Mouse (Mus musculus) midbrain, embryonic 12.5 days (tissue): ENCODE results near the gene Fam129a. TPM values are rescaled to one million over a fixed set of nuclear protein-coding genes. Genes with fewer than 3 reads are reported as not detected.
"Not testable (repeated sequence)": the region's sequence is repeated elsewhere in the genome, so short reads cannot be mapped to it uniquely, and the experiment has no call there.

Experiments used
- ATAC-seq: fragments of 200-750 bp; cut with Nextera tagmentation; 2 replicates; pipeline ENCODE4 v1.8.0; 2017; ENCODE audit warnings: low read depth, moderate TSS enrichment, moderate library complexity; ENCODE audit not compliant: low FRiP score
- H3K27ac ChIP-seq: fragments of 300-500 bp; sonication (generic); replicated peaks from 2 replicates; pipeline ENCODE4 v1.5.1; 2016; ENCODE audit warnings: mild to moderate bottlenecking
- H3K27me3 ChIP-seq: fragments of 300-500 bp; sonication (generic); 2 replicates; pipeline ENCODE4 v1.6.1; 2016; ENCODE audit warnings: mild to moderate bottlenecking
- H3K36me3 ChIP-seq: fragments of 300-500 bp; sonication (generic); 2 replicates; pipeline ENCODE4 v1.6.1; 2016
- H3K4me1 ChIP-seq: fragments of 300-500 bp; sonication (generic); 2 replicates; pipeline ENCODE4 v1.6.1; 2016
- H3K4me2 ChIP-seq: fragments of 300-500 bp; sonication (generic); replicated peaks from 2 replicates; pipeline ENCODE4 v1.6.1; 2016; ENCODE audit warnings: mild to moderate bottlenecking, moderate library complexity
- H3K4me3 ChIP-seq: fragments of 300-500 bp; sonication (generic); 2 replicates; pipeline ENCODE4 v1.5.1; 2016; ENCODE audit warnings: mild to moderate bottlenecking
- H3K9ac ChIP-seq: fragments of 300-500 bp; sonication (generic); replicated peaks from 2 replicates; pipeline ENCODE4 v1.6.1; 2016; ENCODE audit warnings: mild to moderate bottlenecking, moderate library complexity
- H3K9me3 ChIP-seq: fragments of 300-500 bp; sonication (generic); 2 replicates; pipeline ENCODE4 v1.6.1; 2016; ENCODE audit warnings: mild to moderate bottlenecking
- WGBS: fragments of 180-500 bp; shearing (Covaris S2); methylation state at CpG from one replicate; pipeline ENCODE4 v1.1.7; 2016; 5-methylcytosine and 5-hydroxymethylcytosine counted together
- polyA plus RNA-seq: library from polyadenylated mRNA; unstranded; fragments of >200 nt; fragmentation: Nextera tagmentation; extraction: Ambion mirVana; gene quantifications from 2 replicates; pipeline ENCODE4 v1.2.1, GENCODE M21; 2016

Fam129a gene
- polyA plus RNA-seq, 1 experiment from 2014 or later: 0.63 TPM

DNA sequence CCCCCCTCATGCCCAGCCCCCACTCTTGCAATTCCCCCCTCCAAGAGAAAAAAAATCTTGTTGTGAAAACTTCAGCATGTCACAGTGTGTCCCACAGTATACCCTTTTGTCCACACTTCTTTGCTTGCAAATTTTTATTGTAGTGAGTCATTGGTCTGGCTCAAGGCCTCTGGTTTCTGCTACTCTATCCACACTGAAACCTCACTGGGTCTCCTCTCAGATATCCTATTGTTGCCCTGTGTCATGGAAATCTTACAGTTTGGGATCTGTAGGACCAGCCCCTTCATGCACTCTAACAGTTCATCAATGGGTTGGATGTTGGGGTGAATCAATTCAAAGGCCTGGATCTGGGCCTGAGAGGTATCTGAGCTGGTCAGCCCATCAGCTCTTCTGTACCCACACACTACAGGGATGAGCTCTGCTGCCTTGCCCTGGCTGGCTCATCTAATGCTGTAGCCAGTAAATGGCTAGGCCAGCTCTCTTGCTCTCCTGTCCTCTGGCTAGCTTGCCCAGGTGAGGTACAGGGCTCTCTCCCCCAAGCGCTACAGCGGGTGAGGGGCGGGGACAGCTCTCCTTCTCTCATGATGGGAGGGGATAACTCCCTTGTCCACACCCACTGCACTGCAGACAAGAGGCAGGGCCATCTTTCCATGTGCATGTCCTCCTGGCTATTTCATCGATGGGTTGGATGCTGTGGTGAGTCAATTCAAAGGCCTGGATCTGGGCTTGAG is 109.1 kb downstream of the Fam129a start:
- Histone ChIP-seq H3K9me3 (no peaks in the 10 kb centered on the region), H3K27me3 (no peaks in the 10 kb centered on the region), H3K9ac (no peak overlapping the region), H3K27ac (no peak overlapping the region), H3K4me2 (no peak overlapping the region), H3K4me1 (no peaks in the 10 kb centered on the region), H3K4me3 (no peak overlapping the region), H3K36me3 (no peaks in the 10 kb centered on the region)
- ATAC-seq: no peak
- 91% methylated on average over 4 of the region's 4 CpGs for WGBS

DNA sequence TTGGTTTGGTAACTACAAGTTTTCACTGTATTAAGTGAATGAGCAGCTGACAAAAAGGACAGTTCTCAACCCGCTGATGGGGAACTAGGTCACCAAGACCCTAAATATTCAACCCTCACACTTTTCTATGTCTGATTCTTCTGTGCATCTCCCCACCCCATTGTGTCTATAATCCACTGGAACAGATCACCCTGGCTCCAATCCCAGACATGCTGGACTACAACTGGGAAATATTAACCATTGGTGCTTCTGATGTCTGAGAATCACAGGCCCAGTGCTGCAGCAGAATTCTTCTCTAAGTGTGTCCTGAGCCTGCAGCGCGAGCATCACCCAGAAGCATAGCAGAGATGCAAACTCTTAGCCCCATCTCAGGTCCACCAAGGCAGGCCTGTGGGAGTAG is 110.0 kb downstream of the Fam129a start:
- ATAC-seq: no peak
- no peaks in the 10 kb centered on the region for H3K36me3 ChIP-seq
- H3K4me2 ChIP-seq: no peak overlapping the region
- 92% methylated on average over 3 of the region's 3 CpGs for WGBS
- H3K9ac ChIP-seq: no peak overlapping the region
- H3K9me3 ChIP-seq: no peaks in the 10 kb centered on the region
- peaks cover 7% of the 10 kb centered on the region for H3K4me1 ChIP-seq
- H3K27ac ChIP-seq: no peak overlapping the region
- no peaks in the 10 kb centered on the region for H3K27me3 ChIP-seq
- no peak overlapping the region for H3K4me3 ChIP-seq

DNA sequence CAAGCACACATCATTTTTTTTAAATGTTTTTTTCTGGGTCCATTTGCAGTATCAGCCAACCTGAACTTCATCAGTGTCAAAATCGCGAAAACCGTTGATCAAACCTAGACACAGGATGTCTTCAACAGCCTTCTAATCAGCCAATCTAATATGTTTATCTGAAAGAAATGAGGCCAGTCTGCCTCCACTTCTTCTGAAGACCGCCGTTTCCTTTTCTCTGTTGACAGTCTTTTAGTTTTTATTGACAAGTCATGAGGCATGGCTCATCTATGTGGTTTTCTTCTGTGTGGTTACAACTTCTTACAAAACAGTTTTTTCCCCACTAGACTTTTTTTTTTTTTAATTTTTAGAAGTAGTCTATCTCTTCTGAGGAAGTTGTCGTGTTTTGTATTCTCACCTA is 111.9 kb downstream of the Fam129a start:
- 92% methylated on average over 6 of the region's 6 CpGs for WGBS
- Histone ChIP-seq H3K4me3 (no peak overlapping the region), H3K4me1 (peaks cover 8% of the 10 kb centered on the region), H3K9ac (no peak overlapping the region), H3K27me3 (no peaks in the 10 kb centered on the region), H3K9me3 (no peaks in the 10 kb centered on the region), H3K27ac (no peak overlapping the region), H3K36me3 (no peaks in the 10 kb centered on the region), H3K4me2 (no peak overlapping the region)
- ATAC-seq: no peak

DNA sequence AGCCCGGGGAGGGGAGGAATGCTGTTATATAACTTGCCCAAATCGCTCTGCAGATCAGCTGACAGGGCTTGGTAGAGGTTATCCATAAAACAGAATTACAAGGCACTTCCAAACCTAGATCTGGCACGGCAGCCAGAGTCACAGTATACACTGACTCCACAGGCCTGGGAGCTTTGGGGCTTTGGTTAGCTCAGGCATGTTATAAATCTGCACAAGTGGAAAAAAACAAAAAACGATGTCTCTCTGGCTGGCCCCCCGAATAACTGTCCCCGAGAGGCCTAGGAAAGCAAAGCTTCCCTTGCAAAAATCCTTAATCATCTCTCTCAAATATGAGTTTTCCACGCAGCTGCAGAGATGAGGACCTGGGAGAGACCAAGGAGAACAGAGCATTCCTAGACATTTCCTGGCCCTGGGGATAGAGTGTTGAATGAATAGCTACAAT is 113.5 kb downstream of the Fam129a start:
- no peak overlapping the region for H3K4me3 ChIP-seq
- H3K4me2 ChIP-seq: no peak overlapping the region
- H3K9me3 ChIP-seq: no peaks in the 10 kb centered on the region

DNA sequence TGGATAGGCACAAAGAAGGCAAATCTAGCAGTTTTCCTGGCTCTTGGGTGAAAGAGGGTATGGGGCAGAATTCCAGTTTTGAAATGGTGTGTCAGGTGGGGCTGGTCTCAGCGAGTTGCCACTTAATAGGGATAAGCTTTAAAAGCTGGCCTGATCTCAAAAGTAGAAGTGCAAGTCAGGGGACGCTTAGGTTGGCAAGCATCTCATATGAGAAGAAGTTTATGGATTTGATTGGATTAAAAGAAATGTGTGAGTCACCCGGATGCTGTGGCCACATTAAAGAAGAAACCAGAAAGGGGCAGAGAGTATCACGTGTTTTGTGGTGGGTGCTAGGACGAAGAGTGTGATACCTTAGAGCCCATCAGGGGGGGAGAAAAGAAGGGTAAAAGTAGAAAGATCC is 114.0 kb downstream of the Fam129a start:
- WGBS: 82% methylated on average over 5 of the region's 5 CpGs
- no peak overlapping the region for H3K4me3 ChIP-seq
- no peak for ATAC-seq
- H3K27me3 ChIP-seq: no peaks in the 10 kb centered on the region
- no peaks in the 10 kb centered on the region for H3K9me3 ChIP-seq
- H3K27ac ChIP-seq: no peak overlapping the region
- no peak overlapping the region for H3K4me2 ChIP-seq
- no peak overlapping the region for H3K9ac ChIP-seq
- H3K4me1 ChIP-seq: peaks cover 8% of the 10 kb centered on the region
- H3K36me3 ChIP-seq: no peaks in the 10 kb centered on the region

More for the DNA sequence above, 113.5 kb downstream of the Fam129a start:
- Histone ChIP-seq H3K27ac (no peak overlapping the region), H3K4me1 (peaks cover 8% of the 10 kb centered on the region), H3K36me3 (no peaks in the 10 kb centered on the region), H3K27me3 (no peaks in the 10 kb centered on the region), H3K9ac (no peak overlapping the region)
- ATAC-seq: no peak
- WGBS: 85% methylated on average over 7 of the region's 7 CpGs

DNA sequence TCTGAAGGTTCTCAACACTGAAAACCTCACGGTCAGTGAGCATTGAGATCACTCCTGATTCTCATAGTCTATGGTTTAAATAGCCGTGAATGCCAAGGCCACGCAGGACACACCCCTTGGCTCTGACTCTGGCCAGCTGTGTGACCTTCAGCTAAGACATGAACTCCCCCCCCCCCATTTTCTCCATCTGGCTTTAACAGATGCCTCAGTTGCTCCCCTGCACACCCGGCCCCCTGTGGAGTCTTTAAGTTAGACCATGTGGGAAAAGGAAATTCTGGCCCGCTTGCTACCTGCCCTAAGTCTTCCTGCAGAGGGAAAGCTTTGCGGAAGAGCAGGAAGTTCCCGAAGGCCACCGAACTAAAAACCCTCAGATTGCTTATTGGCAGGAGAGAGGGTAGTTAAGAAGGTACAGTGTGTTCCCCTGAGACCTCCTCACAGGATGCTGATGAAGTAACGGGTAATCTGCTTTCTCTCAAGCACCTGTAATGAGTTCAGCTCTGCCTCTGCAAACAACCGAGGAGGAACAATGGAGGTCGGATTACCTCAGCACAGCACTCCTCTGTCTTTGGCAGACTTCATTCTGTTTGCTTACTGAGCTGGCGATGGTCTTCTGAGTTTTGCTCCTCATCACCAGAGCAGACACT is 114.8 kb downstream of the Fam129a start:
- Histone ChIP-seq H3K4me3 (no peak overlapping the region), H3K9ac (no peak overlapping the region), H3K27me3 (no peaks in the 10 kb centered on the region), H3K4me1 (peaks cover 8% of the 10 kb centered on the region), H3K27ac (no peak overlapping the region), H3K36me3 (no peaks in the 10 kb centered on the region), H3K9me3 (no peaks in the 10 kb centered on the region), H3K4me2 (no peak overlapping the region)
- no peak; the same call in 1 of the 2 replicates for ATAC-seq
- WGBS: 11% methylated on average over 12 of the region's 12 CpGs

DNA sequence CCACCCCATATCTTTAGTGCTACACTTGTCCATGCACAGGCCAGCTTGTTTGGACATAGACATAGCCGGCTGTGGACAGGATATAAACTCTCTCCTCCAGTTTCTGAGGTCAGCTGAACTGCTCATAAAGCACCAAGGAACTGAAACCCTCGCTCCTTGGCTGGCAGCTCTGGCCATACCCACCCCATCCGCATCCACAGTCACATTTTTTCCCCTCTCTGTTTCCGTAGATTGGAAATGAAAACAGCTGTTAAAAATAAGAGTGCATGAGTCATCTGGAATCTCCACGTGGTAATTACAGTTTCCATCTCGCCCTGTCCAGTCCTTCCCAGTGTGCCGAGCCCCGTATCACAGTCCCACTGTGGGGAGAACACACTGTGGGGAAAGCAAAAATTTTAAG is 115.7 kb downstream of the Fam129a start:
- WGBS: 68% methylated on average over 8 of the region's 8 CpGs
- H3K4me2 ChIP-seq: no peak overlapping the region
- no peak overlapping the region for H3K27ac ChIP-seq
- H3K4me3 ChIP-seq: no peak overlapping the region
- H3K9me3 ChIP-seq: no peaks in the 10 kb centered on the region
- H3K27me3 ChIP-seq: no peaks in the 10 kb centered on the region
- no peaks in the 10 kb centered on the region for H3K36me3 ChIP-seq
- peaks cover 8% of the 10 kb centered on the region for H3K4me1 ChIP-seq
- no peak for ATAC-seq
- H3K9ac ChIP-seq: no peak overlapping the region

DNA sequence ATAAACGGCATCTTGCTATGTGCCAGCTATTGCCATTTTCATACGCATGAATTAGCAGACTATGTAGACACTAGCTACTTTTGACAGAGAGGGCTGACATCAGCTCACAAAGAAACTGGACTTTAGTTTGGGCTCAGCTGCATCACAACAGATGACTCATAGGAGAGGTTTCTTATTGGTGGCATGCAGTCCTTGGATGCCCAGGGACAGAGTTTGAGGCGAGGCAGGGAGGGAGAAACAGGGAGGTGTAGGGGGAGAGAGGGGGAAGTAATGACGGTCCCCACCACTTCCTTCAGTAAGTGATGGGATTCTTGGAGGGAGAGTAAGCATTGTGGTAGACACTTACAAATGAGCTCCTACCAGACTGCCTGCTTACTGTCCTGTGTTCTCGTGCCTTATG is 118.0 kb downstream of the Fam129a start:
- Histone ChIP-seq H3K4me2 (no peak overlapping the region), H3K4me3 (no peak overlapping the region), H3K27me3 (no peaks in the 10 kb centered on the region), H3K4me1 (peaks cover 8% of the 10 kb centered on the region), H3K9ac (no peak overlapping the region), H3K36me3 (no peaks in the 10 kb centered on the region), H3K9me3 (no peaks in the 10 kb centered on the region), H3K27ac (no peak overlapping the region)
- WGBS: 82% methylated on average over 5 of the region's 5 CpGs
- no peak for ATAC-seq

DNA sequence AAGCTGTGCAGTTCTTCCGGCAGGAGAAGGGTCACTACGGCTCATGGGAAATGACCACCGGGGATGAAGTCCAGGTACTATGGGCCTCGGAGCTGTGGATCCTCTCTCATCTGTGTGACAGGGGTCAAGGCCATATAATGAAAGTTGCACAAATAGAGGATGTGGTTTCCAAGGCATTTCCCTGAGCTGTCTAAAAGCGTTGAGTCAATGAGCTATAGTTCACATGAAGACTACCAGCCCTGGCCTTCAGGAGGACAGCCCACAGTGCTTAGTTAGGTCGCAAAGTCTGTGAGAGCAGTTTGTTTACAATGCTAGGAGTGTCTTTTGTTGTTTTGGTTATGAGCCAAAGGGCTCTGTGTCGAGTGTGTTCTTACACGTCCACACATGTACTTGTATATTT is 118.6 kb downstream of the Fam129a start:
- Histone ChIP-seq H3K9me3 (no peaks in the 10 kb centered on the region), H3K36me3 (no peaks in the 10 kb centered on the region), H3K4me2 (no peak overlapping the region), H3K27ac (no peak overlapping the region), H3K9ac (no peak overlapping the region), H3K4me1 (peaks cover 8% of the 10 kb centered on the region), H3K4me3 (no peak overlapping the region), H3K27me3 (no peaks in the 10 kb centered on the region)
- no peak for ATAC-seq
- 78% methylated on average over 8 of the region's 8 CpGs for WGBS

DNA sequence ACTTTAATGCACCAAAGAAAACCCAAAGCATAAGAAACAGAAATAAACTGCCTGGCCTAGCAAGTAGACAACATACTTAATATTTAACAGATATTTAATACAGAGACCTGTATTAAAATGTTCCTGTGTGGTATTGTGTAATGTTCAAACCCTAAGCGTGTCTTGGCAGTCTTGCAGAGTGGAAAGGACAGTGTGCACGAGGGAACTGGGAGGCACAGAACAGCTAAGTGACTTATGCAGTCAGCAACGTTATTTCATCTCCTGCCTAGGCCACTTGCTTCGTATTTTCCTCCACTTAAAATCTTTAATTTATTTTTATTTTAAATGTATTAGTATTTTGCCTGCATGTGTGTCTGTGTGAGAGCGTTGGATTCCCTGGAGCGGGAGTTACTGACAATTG is 119.1 kb downstream of the Fam129a start:
- H3K4me1 ChIP-seq: peaks cover 8% of the 10 kb centered on the region
- H3K9ac ChIP-seq: no peak overlapping the region
- H3K27me3 ChIP-seq: no peaks in the 10 kb centered on the region
- no peaks in the 10 kb centered on the region for H3K36me3 ChIP-seq
- no peak overlapping the region for H3K4me2 ChIP-seq
- H3K9me3 ChIP-seq: no peaks in the 10 kb centered on the region
- no peak overlapping the region for H3K4me3 ChIP-seq
- WGBS: 82% methylated on average over 6 of the region's 6 CpGs
- no peak for ATAC-seq
- H3K27ac ChIP-seq: no peak overlapping the region

DNA sequence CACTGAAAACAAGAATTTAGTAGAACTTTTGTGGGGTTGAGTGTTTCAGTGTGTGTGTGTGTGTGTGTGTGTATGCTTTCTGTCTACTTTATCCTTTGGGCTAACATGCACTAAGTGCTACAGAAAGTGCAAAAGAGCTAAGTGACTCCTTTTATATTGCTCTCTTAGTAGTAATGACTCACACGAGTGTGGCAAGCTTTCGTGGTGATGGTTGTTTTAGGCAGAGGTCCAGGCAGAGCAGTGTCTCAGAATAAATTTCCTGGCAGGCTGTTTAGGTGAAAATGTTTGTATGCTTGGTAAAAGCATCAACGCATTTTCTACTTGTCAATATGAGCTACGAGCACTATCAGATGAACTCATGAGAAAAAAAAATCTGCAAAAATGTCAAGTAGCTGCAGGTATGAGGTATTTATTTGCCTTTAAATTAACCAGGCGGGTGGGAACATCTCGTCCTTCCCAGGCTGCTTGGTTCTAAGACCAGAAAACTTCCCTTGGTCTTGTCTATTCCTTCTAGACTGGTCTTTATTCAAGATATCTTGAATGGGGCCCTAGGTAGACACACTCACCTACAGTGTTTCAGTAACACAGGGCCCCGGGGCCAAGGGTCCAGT is 119.7 kb downstream of the Fam129a start:
- Histone ChIP-seq H3K9ac (no peak overlapping the region), H3K27me3 (no peaks in the 10 kb centered on the region), H3K4me1 (peaks cover 5% of the 10 kb centered on the region), H3K9me3 (no peaks in the 10 kb centered on the region), H3K4me2 (no peak overlapping the region), H3K27ac (no peak overlapping the region), H3K36me3 (no peaks in the 10 kb centered on the region), H3K4me3 (no peak overlapping the region)
- ATAC-seq: no peak
- WGBS: 85% methylated on average over 7 of the region's 7 CpGs

DNA sequence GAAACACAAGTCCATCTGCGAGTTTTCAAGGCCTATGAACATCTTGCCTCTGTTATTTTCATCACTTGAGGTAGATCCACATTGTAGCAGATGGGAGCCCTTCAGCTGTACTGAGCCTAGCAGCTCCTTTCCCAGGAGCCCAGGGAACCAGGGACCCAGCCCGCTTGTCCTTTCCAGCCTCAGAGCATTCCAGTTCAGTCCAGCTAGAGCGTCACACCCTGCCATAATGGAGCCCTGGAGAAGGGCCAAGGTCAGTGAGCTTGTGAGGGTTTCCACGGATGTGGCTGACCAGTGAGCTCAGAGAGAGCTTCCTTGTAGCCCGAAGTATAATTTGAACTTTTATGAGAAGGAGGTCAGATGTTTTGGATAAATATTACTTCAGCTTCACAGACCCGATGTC is 121.9 kb downstream of the Fam129a start:
- not testable (repeated sequence) for H3K36me3 ChIP-seq, H3K9me3 ChIP-seq, ATAC-seq, H3K27ac ChIP-seq, H3K9ac ChIP-seq, H3K4me3 ChIP-seq, H3K4me2 ChIP-seq, H3K4me1 ChIP-seq, H3K27me3 ChIP-seq
- 82% methylated on average over 6 of the region's 6 CpGs for WGBS
